Mouse (Mus musculus) naive thymus-derived CD4-positive, alpha-beta T cell, adult 5 months (primary cell): ENCODE results near the gene Kif16b. TPM values are rescaled to one million over a fixed set of nuclear protein-coding genes. Genes with fewer than 3 reads are reported as not detected.

Experiments
- polyA plus RNA-seq: library from polyadenylated mRNA; unstranded; fragments of 100-300 nt; shearing (Covaris generic); gene quantifications from one replicate; pipeline ENCODE4 v1.2.1, GENCODE M21; 2017

Kif16b gene
- 26.6 TPM for polyA plus RNA-seq

DNA sequence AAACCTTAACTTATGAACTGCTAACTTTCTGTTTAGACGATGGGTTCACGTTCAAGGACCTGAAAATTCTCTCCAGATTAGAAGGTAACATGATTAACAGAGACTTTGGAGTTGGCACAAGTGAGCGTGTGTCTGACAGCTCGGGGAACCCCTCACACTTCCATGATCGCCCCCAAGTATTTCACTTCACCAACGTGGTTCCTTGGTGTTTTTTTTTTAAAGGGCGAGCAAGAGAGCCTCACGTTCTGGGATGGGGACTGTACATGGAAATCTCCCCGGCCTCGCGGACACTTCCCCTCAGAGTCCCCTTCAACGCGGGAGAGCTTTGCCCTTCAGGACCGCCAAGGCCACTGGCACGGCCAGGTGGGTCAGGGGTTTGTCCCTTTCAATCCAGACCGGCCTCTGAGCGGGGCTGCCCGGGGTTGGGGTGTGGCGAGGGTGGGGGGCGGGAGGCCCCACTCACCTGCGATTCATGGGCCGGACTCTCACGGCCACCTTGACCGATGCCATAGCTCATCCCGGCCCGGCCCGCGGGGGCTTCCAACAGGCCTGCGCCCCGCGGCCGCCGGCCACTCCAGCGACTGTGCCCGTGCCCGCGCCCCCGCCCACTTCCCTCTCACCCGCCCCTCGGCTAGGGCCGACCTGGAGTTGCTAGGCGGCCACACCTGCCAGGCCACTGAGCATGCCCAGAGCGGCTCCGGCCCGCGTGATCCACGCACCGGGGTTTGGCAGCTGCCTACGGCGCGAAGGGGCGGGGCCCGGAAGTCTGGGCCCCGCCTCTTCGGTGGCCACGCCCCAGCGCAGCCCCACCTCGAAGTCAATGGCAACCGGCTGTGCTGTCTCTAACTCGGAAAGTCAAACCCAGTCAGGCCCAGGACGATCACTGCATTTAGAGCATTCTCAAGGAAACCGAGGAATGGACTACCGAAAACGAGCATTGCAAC lies at the start of gene Kif16b:
Kif16b (minus strand) TSS at position 670 of the 944 bp plus-strand sequence.

Other genes starting within 250 kb of the Kif16b start
- gene Snrpb2, start 161.5 kb upstream of the Kif16b start, polyA plus RNA-seq: 47.9 TPM
- not detected for gene Otor, start 176.9 kb upstream of the Kif16b start, polyA plus RNA-seq